Mouse (Mus musculus) midbrain, embryonic 10.5 days (tissue): Measurements from ENCODE around the gene Slamf1. TPM values are rescaled to one million over a fixed set of nuclear protein-coding genes. Genes with fewer than 3 reads are reported as not detected.

Source experiments
- DNase-seq: peaks from one replicate; pipeline ENCODE4 v3.0.0-alpha.2; 2017; ENCODE audit warnings: low spot score
- H3K27ac ChIP-seq: fragments of 300-500 bp; sonication (generic); replicated peaks from 2 replicates; pipeline ENCODE4 v1.5.1; 2016; ENCODE audit warnings: mild to moderate bottlenecking
- H3K27me3 ChIP-seq: fragments of 300-500 bp; sonication (generic); 2 replicates; pipeline ENCODE4 v1.6.1; 2016; ENCODE audit warnings: low read depth, mild to moderate bottlenecking; ENCODE audit not compliant: poor library complexity, severe bottlenecking
- H3K36me3 ChIP-seq: fragments of 300-500 bp; sonication (generic); 2 replicates; pipeline ENCODE4 v1.6.1; 2016; ENCODE audit warnings: mild to moderate bottlenecking, moderate library complexity
- H3K4me1 ChIP-seq: fragments of 300-500 bp; sonication (generic); 2 replicates; pipeline ENCODE4 v1.6.1; 2016
- H3K4me3 ChIP-seq: fragments of 300-500 bp; sonication (generic); 2 replicates; pipeline ENCODE4 v1.5.1; 2016; ENCODE audit warnings: mild to moderate bottlenecking, moderate library complexity
- H3K9me3 ChIP-seq: fragments of 300-500 bp; sonication (generic); replicated peaks from 2 replicates; pipeline ENCODE4 v1.6.1; 2016; ENCODE audit warnings: mild to moderate bottlenecking
- WGBS: fragments of 180-500 bp; shearing (Covaris S2); methylation state at CpG from one replicate; pipeline ENCODE4 v1.1.7; 2016; 5-methylcytosine and 5-hydroxymethylcytosine counted together
- polyA plus RNA-seq: library from polyadenylated mRNA; unstranded; fragments of >200 nt; fragmentation: Nextera tagmentation; extraction: Ambion mirVana; gene quantifications from 2 replicates; pipeline ENCODE4 v1.2.1, GENCODE M21; 2016

Slamf1 gene
- polyA plus RNA-seq, 1 experiment from 2014 or later, result 0.23 TPM

GRCm38 (mm10) chr1:171821331-171821730, 54.4 kb downstream of the Slamf1 start:
- H3K4me3 ChIP-seq, result no peak overlapping the region
- H3K9me3 ChIP-seq, result no peaks in the 10 kb centered on the region
- no peaks in the 10 kb centered on the region for H3K4me1 ChIP-seq
- no peak for DNase-seq
- H3K36me3 ChIP-seq, result no peaks in the 10 kb centered on the region
- no peak overlapping the region for H3K27ac ChIP-seq
- WGBS, result 32% methylated on average over 1 of the region's 1 CpGs
- 0 out of 2 replicates have a peak, but pooled peaks cover 1% of the 10 kb centered on the region for H3K27me3 ChIP-seq

DNA sequence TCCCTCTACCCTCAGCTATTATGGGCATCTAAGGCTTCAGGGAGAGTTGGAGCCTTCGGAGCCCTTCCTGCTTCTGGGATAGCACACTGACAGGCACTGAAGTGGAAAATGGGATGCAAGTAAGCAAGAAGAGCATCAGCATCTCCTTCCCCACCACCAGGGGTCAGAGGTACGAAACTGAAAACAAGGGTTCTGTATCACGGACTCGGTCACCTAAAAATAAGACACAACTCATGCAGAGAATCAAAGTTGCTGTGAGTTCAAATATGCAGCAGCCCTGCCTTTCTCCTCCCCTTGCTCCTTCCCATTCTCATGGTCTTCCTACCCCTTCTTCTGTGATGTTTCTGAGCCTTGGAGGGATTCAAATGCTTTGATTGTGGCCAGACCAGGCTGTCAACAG, 58.5 kb downstream of the Slamf1 start:
- H3K4me1 ChIP-seq, result no peaks in the 10 kb centered on the region
- no peaks in the 10 kb centered on the region for H3K27me3 ChIP-seq
- no peak overlapping the region for H3K27ac ChIP-seq
- H3K9me3 ChIP-seq, result no peaks in the 10 kb centered on the region
- peak; percentile 29 for DNase-seq
- no peak overlapping the region for H3K4me3 ChIP-seq
- H3K36me3 ChIP-seq, result no peaks in the 10 kb centered on the region
- 37% methylated on average over 4 of the region's 4 CpGs for WGBS

DNA sequence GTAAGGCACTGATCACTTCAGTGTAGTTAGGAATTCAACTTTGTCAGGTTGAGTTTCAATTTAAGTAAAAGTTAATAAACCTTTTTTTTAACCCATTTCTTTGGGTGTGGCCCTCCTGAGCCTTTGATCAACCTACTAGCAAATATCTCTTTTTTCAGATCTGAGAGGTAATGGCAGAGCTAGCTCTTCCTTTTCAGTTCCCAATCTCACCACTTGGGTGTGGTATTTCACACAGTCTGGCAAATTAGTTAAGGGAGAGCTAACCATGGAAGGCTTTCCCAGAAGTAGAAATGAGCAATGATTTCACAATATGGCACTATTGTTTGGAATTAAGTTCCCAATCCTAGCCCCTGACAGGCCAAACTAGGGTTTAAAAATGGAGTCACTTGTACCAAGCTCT, 59.2 kb downstream of the Slamf1 start:
- Histone ChIP-seq H3K27ac (no peak overlapping the region), H3K36me3 (no peaks in the 10 kb centered on the region), H3K27me3 (no peaks in the 10 kb centered on the region), H3K9me3 (no peaks in the 10 kb centered on the region), H3K4me1 (no peaks in the 10 kb centered on the region), H3K4me3 (no peak overlapping the region)
- no peak for DNase-seq

GRCm38 (mm10) chr1:171827674-171828073, 60.7 kb downstream of the Slamf1 start:
- no peaks in the 10 kb centered on the region for H3K9me3 ChIP-seq
- no peaks in the 10 kb centered on the region for H3K36me3 ChIP-seq
- H3K27me3 ChIP-seq, result no peaks in the 10 kb centered on the region
- H3K4me3 ChIP-seq, result no peak overlapping the region
- DNase-seq, result no peak
- no peaks in the 10 kb centered on the region for H3K4me1 ChIP-seq
- H3K27ac ChIP-seq, result no peak overlapping the region

DNA sequence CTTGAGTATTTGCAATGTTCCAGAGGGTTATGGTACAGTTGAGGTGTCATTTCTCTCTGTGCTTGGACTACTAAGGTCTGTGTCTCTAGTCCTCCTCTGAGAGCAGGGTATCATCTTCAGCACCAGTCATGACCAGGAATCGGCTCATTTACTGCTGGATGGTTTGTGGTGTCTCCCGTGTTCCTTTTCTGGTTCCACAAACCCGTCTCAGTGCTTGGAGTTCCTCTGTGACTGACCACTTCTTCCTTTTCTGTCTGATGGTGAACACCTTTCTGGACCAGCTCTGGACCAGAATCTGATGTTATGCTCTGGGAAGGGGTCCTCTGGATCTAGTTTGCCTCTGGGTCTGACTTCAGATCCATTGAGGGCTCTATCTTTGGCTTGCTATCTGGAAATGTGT, 72.6 kb downstream of the Slamf1 start, which contains the start of gene Cd84:
Gene Cd84 (plus strand): TSS at position 210 of the 400 bp plus-strand sequence.
- WGBS, result 78% methylated on average over 3 of the region's 3 CpGs
- no peaks in the 10 kb centered on the region for H3K9me3 ChIP-seq
- H3K27me3 ChIP-seq, result no peaks in the 10 kb centered on the region
- no peak for DNase-seq
- H3K36me3 ChIP-seq, result no peaks in the 10 kb centered on the region
- no peaks in the 10 kb centered on the region for H3K4me1 ChIP-seq
- no peak within 1 kb of the TSS for H3K4me3 ChIP-seq
- no peak within 1 kb of the TSS for H3K27ac ChIP-seq

DNA sequence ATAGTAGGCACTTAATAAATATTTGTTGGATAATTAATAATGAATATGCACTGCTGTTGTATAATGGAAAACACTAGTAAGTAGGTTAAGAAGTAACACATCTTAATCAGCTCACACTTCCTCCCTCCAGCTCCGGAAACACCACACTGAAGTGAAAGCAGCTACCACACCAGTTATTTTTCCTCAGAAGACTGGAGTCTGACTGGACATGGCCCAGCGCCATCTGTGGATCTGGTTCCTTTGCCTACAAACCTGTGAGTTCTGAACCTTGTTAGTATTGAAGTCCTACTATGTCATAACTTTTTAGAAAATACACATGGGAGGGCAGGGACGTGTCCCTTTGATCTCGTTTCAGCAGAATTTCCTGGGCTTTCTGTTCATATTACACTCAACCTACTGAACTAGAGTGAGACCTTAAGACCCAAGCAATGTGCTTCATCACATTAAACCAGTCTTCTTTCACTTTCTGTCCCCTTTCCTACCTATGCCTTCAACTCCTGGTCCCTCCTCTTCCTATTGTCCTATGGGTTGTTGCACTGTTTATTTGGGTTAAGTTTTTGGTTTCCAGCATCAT, 73.6 kb downstream of the Slamf1 start:
- Histone ChIP-seq H3K27ac (no peak overlapping the region), H3K36me3 (no peaks in the 10 kb centered on the region), H3K9me3 (no peaks in the 10 kb centered on the region), H3K27me3 (no peaks in the 10 kb centered on the region), H3K4me3 (no peak overlapping the region), H3K4me1 (no peaks in the 10 kb centered on the region)
- DNase-seq, result no peak
- 89% methylated on average over 4 of the region's 4 CpGs for WGBS

- Histone ChIP-seq H3K4me1 (no peaks in the 10 kb centered on the region), H3K36me3 (no peaks in the 10 kb centered on the region), H3K4me3 (no peak overlapping the region), H3K27me3 (no peaks in the 10 kb centered on the region), H3K9me3 (no peaks in the 10 kb centered on the region), H3K27ac (no peak overlapping the region)
- 74% methylated on average over 5 of the region's 5 CpGs for WGBS
- no peak for DNase-seq
Observed at GRCm38 (mm10) chr1:171845035-171845754, 78.3 kb downstream of the Slamf1 start.

- Histone ChIP-seq H3K27me3 (no peaks in the 10 kb centered on the region), H3K27ac (no peak overlapping the region)
Observed at GRCm38 (mm10) chr1:171848201-171848600, 81.3 kb downstream of the Slamf1 start.

GRCm38 (mm10) chr1:171848757-171849156, 81.8 kb downstream of the Slamf1 start:
- no peaks in the 10 kb centered on the region for H3K27me3 ChIP-seq
- no peak overlapping the region for H3K27ac ChIP-seq
- H3K36me3 ChIP-seq, result no peaks in the 10 kb centered on the region
- 83% methylated on average over 4 of the region's 4 CpGs for WGBS
- H3K9me3 ChIP-seq, result no peaks in the 10 kb centered on the region
- no peaks in the 10 kb centered on the region for H3K4me1 ChIP-seq
- H3K4me3 ChIP-seq, result no peak overlapping the region
- DNase-seq, result no peak

More at GRCm38 (mm10) chr1:171848201-171848600, 81.3 kb downstream of the Slamf1 start:
- no peak overlapping the region for H3K4me3 ChIP-seq
- H3K4me1 ChIP-seq, result no peaks in the 10 kb centered on the region
- H3K9me3 ChIP-seq, result no peaks in the 10 kb centered on the region
- DNase-seq, result no peak
- no peaks in the 10 kb centered on the region for H3K36me3 ChIP-seq

- H3K4me1 ChIP-seq, result no peaks in the 10 kb centered on the region
- H3K9me3 ChIP-seq, result no peaks in the 10 kb centered on the region
- H3K27ac ChIP-seq, result no peak overlapping the region
- WGBS, result 91% methylated on average over 5 of the region's 5 CpGs
- H3K4me3 ChIP-seq, result no peak overlapping the region
- no peaks in the 10 kb centered on the region for H3K27me3 ChIP-seq
- no peaks in the 10 kb centered on the region for H3K36me3 ChIP-seq
- no peak for DNase-seq
Observed at GRCm38 (mm10) chr1:171849454-171849853, 82.5 kb downstream of the Slamf1 start.

Other genes starting within 250 kb of the Slamf1 start
- not detected in 2 replicates for gene Itln1, start 231.8 kb upstream of the Slamf1 start, polyA plus RNA-seq
- 0.06 TPM in 1 of 2 replicates, not detected in the other for gene Cd244a, start 207.9 kb upstream of the Slamf1 start, polyA plus RNA-seq
- gene Ly9, start 159.7 kb upstream of the Slamf1 start, polyA plus RNA-seq, result 0.05 TPM in 1 of 2 replicates, not detected in the other
- not detected in 2 replicates for gene Slamf7, start 114.1 kb upstream of the Slamf1 start, polyA plus RNA-seq
- gene Cd48, start 85.1 kb upstream of the Slamf1 start, polyA plus RNA-seq, result 0.32 and 0.60 TPM in 2 replicates
- gene Cd84, start 72.6 kb downstream of the Slamf1 start, polyA plus RNA-seq, result 0.38 and 1.2 TPM in 2 replicates
- not detected in 2 replicates for gene Gm10521, start 128.5 kb downstream of the Slamf1 start, polyA plus RNA-seq
- not detected in 2 replicates for gene Slamf6, start 150.4 kb downstream of the Slamf1 start, polyA plus RNA-seq